Mouse (Mus musculus) ES-Bruce4 (cell line): Measurements from ENCODE around the gene Syne1. TPM values are rescaled to one million over a fixed set of nuclear protein-coding genes. Genes with fewer than 3 reads are reported as not detected.
A peak's percentile ranks its signal among the peaks of the same experiment; 100 is the strongest.

ENCODE experiments used
- H3K27ac ChIP-seq: 2 replicates; pipeline ENCODE4 v1.5.1; 2012; ENCODE audit warnings: low read length, inconsistent platforms; ENCODE audit not compliant: insufficient read depth
- H3K27me3 ChIP-seq: 2 replicates; pipeline ENCODE4 v1.6.1; 2012; ENCODE audit warnings: mild to moderate bottlenecking, low read length, inconsistent platforms; ENCODE audit not compliant: control insufficient read depth, poor library complexity, insufficient read depth, severe bottlenecking
- H3K36me3 ChIP-seq: 2 replicates; pipeline ENCODE4 v1.6.1; 2012; ENCODE audit warnings: inconsistent platforms, mild to moderate bottlenecking, low read length, moderate library complexity; ENCODE audit not compliant: control insufficient read depth, poor library complexity, insufficient read depth, severe bottlenecking
- H3K4me1 ChIP-seq: one replicate; pipeline ENCODE4 v1.8.1; 2011; ENCODE audit warnings: low read length; ENCODE audit not compliant: control insufficient read depth, insufficient read depth
- H3K4me3 ChIP-seq: 2 replicates; pipeline ENCODE4 v1.5.1; 2011; ENCODE audit warnings: low read depth, mild to moderate bottlenecking, low read length
- H3K9ac ChIP-seq: 2 replicates; pipeline ENCODE4 v1.6.1; 2012; ENCODE audit warnings: low read depth, mild to moderate bottlenecking, inconsistent platforms; ENCODE audit not compliant: poor library complexity, severe bottlenecking
- H3K9me3 ChIP-seq: replicated peaks from 2 replicates; pipeline ENCODE4 v1.6.1; 2012; ENCODE audit warnings: mild to moderate bottlenecking, low read length, inconsistent platforms; ENCODE audit not compliant: control insufficient read depth, poor library complexity, insufficient read depth, severe bottlenecking
- CTCF ChIP-seq: IDR thresholded peaks from one replicate; pipeline ENCODE4 v1.8.1; 2011; ENCODE audit warnings: low read depth, low read length
- EP300 ChIP-seq: IDR thresholded peaks from 2 replicates; pipeline ENCODE4 v1.6.1; 2011; ENCODE audit warnings: low read depth, low read length; ENCODE audit not compliant: insufficient read depth
- POLR2A ChIP-seq: IDR thresholded peaks from one replicate; pipeline ENCODE4 v1.8.1; 2011; ENCODE audit warnings: low read length; ENCODE audit not compliant: insufficient read depth
- polyA plus RNA-seq: library from polyadenylated mRNA; stranded (reverse); fragments of >200 nt; gene quantifications from 2 replicates; pipeline ENCODE4 v1.2.4, GENCODE M21; 2011; ENCODE audit warnings: low read depth; ENCODE audit not compliant: missing spikeins, insufficient read depth, insufficient read length

Syne1 gene
- polyA plus RNA-seq, 1 experiment: 3.2 TPM

- Histone ChIP-seq H3K9me3 (no peaks in the 10 kb centered on the region), H3K9ac (no peak overlapping the region), H3K4me1 (no peaks in the 10 kb centered on the region), H3K27ac (no peak overlapping the region), H3K4me3 (no peak overlapping the region), H3K36me3 (no peaks in the 10 kb centered on the region), H3K27me3 (no peaks in the 10 kb centered on the region)
- TF ChIP-seq CTCF: no peak
- TF ChIP-seq POLR2A: no peak
- no peak for TF ChIP-seq EP300
These were observed 353.9 kb downstream of the Syne1 start for GRCm38 (mm10) chr10:5197356-5197755.

- Histone ChIP-seq H3K9me3 (no peaks in the 10 kb centered on the region), H3K4me1 (no peaks in the 10 kb centered on the region), H3K4me3 (no peak overlapping the region), H3K27me3 (no peaks in the 10 kb centered on the region), H3K27ac (no peak overlapping the region), H3K36me3 (no peaks in the 10 kb centered on the region), H3K9ac (no peak overlapping the region)
- TF ChIP-seq POLR2A (no peak), EP300 (no peak), CTCF (no peak)
These were observed 355.0 kb downstream of the Syne1 start for GRCm38 (mm10) chr10:5196267-5196666.

DNA sequence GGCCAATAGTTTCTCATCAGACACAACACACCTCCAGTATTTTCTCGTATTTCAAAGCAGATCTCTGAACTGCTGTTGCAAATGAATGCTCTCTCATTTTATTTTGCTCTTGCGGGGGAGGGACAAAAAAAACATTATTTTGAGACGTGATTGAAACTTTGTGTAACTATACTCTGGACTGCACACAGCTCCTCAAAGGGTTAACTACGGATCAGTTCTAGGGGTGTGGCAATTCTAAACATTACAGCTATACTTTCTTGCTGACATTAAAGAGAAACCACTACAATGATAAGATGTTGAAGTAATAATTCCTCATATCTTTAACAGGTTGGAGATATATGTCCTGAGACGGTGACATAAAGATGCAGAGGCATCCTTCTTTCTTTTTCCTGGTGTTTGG, 356.0 kb downstream of the Syne1 start:
- Histone ChIP-seq H3K9ac (no peak overlapping the region), H3K36me3 (no peaks in the 10 kb centered on the region), H3K9me3 (no peaks in the 10 kb centered on the region), H3K27me3 (no peaks in the 10 kb centered on the region), H3K4me1 (no peaks in the 10 kb centered on the region), H3K27ac (no peak overlapping the region), H3K4me3 (no peak overlapping the region)
- TF ChIP-seq CTCF: no peak
- TF ChIP-seq POLR2A: no peak
- TF ChIP-seq EP300: no peak

GRCm38 (mm10) chr10:5194671-5195234, 356.5 kb downstream of the Syne1 start:
- H3K27ac ChIP-seq: no peak overlapping the region
- no peaks in the 10 kb centered on the region for H3K4me1 ChIP-seq
- no peaks in the 10 kb centered on the region for H3K27me3 ChIP-seq
- no peaks in the 10 kb centered on the region for H3K36me3 ChIP-seq
- no peak for TF ChIP-seq EP300
- TF ChIP-seq POLR2A: no peak
- TF ChIP-seq CTCF: no peak
- H3K4me3 ChIP-seq: peak overlapping the region; percentile 52
- H3K9me3 ChIP-seq: no peaks in the 10 kb centered on the region
- H3K9ac ChIP-seq: no peak overlapping the region

DNA sequence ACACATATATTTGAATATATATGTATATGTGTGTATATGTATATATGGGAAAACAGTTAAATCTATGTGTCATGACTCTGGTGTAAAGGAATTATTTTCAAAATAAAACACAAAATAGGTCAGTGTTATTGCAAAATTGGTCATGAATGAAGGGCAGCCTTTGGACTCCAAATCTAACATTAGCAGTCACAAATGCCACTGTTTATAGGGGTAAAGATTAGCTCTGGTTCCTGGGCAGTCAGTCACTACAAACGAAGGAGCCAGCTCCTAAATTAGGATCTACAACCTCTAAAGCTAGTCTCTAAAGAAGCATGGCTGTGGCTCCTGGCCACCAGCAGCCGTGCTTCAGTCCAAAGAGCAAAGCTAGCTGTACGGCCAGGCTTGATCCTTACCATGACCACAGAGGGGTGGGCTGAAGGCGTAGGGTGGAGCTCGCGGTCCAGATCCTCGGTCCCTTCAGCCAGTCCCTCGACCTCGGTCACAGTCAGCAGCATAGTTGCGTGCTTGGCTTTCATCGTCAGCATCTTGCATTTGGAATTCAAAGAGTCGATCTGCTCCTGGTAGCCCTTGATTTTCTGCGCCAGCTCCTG, 357.1 kb downstream of the Syne1 start:
- no peak overlapping the region for H3K27ac ChIP-seq
- H3K9ac ChIP-seq: no peak overlapping the region
- H3K4me3 ChIP-seq: peak overlapping the region; percentile 52
- H3K4me1 ChIP-seq: no peaks in the 10 kb centered on the region
- no peaks in the 10 kb centered on the region for H3K9me3 ChIP-seq
- H3K27me3 ChIP-seq: no peaks in the 10 kb centered on the region
- TF ChIP-seq POLR2A: no peak
- no peaks in the 10 kb centered on the region for H3K36me3 ChIP-seq

DNA sequence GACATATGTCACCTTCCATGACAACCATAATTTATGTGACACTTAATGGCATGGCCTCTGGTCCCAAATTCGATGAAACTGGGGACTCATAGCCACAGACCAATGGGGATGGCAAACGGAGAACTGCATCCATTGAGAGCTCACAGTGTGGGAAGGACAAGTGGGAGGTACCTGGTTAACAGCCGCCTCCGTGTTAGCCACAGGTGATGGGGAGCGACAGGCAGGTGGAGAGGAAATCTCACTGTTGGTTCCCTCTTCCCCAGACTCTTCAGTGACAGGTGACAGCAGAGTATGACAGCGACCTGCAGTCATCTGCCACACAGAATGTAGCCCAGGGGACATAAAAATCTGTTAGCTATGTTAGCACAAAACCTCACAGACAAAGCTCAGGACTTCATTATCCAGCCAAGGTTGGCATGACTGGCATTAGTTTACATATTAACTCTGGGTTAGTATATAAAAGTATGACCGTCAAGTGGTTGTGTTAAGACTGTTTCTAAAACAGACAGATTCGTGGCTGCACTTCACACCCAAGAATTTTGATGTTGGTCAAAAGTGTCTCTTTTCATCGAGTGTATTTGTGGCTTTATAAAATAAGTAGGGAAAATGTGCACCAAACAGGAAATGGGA, 358.3 kb downstream of the Syne1 start:
- Histone ChIP-seq H3K36me3 (no peaks in the 10 kb centered on the region), H3K27me3 (no peaks in the 10 kb centered on the region), H3K4me1 (no peaks in the 10 kb centered on the region), H3K9me3 (no peaks in the 10 kb centered on the region), H3K27ac (no peak overlapping the region), H3K9ac (no peak overlapping the region), H3K4me3 (no peak overlapping the region)
- no peak for TF ChIP-seq EP300
